Mouse (Mus musculus): ENCODE data around the gene Cox7a1.
"Not testable (repeated sequence)": the region's sequence is repeated elsewhere in the genome, so short reads cannot be mapped to it uniquely, and the experiment has no call there.

Gene Cox7a1

GRCm38 (mm10) chr7:30183879-30184289 is at the start of gene Cox7a1:
Gene Cox7a1, plus strand, starts transcription at chr7:30184144.
- peak; percentile 89 for DNase-seq (ENCODE audit: low spot score)

- DNase-seq (ENCODE audit: low spot score) = no peak
Measured at GRCm38 (mm10) chr7:30136826-30137225, 47.1 kb upstream of the Cox7a1 start.

- DNase-seq (ENCODE audit: low spot score) = no peak
Measured at GRCm38 (mm10) chr7:30143170-30143554, 40.8 kb upstream of the Cox7a1 start.

- DNase-seq (ENCODE audit: low spot score) = peak; percentile 90
Measured at GRCm38 (mm10) chr7:30143555-30144209, 40.3 kb upstream of the Cox7a1 start.

- no peak for DNase-seq (ENCODE audit: low spot score)
Measured at GRCm38 (mm10) chr7:30147011-30147410, 36.9 kb upstream of the Cox7a1 start.

GRCm38 (mm10) chr7:30154040-30154439 is 29.9 kb upstream of the Cox7a1 start:
- DNase-seq (ENCODE audit: low spot score) = no peak

- DNase-seq (ENCODE audit: low spot score) = no peak
Measured at GRCm38 (mm10) chr7:30155507-30155906, 28.4 kb upstream of the Cox7a1 start.

- DNase-seq (ENCODE audit: low spot score) = no peak
Measured at GRCm38 (mm10) chr7:30163113-30163512, 20.8 kb upstream of the Cox7a1 start.

GRCm38 (mm10) chr7:30164745-30165144 is 19.2 kb upstream of the Cox7a1 start:
- DNase-seq (ENCODE audit: low spot score) = no peak

GRCm38 (mm10) chr7:30168914-30169582 is 14.9 kb upstream of the Cox7a1 start:
- DNase-seq (ENCODE audit: low spot score) = no peak

GRCm38 (mm10) chr7:30169583-30170282 is 14.2 kb upstream of the Cox7a1 start, which contains the start of gene Zfp146:
Gene Zfp146, minus strand, starts transcription at chr7:30169750.
- peak; percentile 95 for DNase-seq (ENCODE audit: low spot score)

GRCm38 (mm10) chr7:30170283-30170951 is 13.5 kb upstream of the Cox7a1 start:
- DNase-seq (ENCODE audit: low spot score) = no peak

- DNase-seq (ENCODE audit: low spot score) = no peak
Measured at GRCm38 (mm10) chr7:30176474-30176873, 7.5 kb upstream of the Cox7a1 start.

GRCm38 (mm10) chr7:30178256-30178655 is 5.7 kb upstream of the Cox7a1 start:
- no peak for DNase-seq (ENCODE audit: low spot score)

- peak; percentile 88 for DNase-seq (ENCODE audit: low spot score)
Measured at GRCm38 (mm10) chr7:30181308-30181707, 2.6 kb upstream of the Cox7a1 start.

- not testable (repeated sequence) for DNase-seq (ENCODE audit: low spot score)
Measured at GRCm38 (mm10) chr7:30181929-30182328, 2.0 kb upstream of the Cox7a1 start.

GRCm38 (mm10) chr7:30183189-30183588 is 755 bp upstream of the Cox7a1 start:
- DNase-seq (ENCODE audit: low spot score) = not testable (repeated sequence)

GRCm38 (mm10) chr7:30184641-30185348 is 851 bp downstream of the Cox7a1 start:
- DNase-seq (ENCODE audit: low spot score) = no peak

- no peak for DNase-seq (ENCODE audit: low spot score)
Measured at GRCm38 (mm10) chr7:30188344-30189115, 4.6 kb downstream of the Cox7a1 start.

GRCm38 (mm10) chr7:30189116-30189491 is 5.2 kb downstream of the Cox7a1 start:
- no peak for DNase-seq (ENCODE audit: low spot score)

- no peak for DNase-seq (ENCODE audit: low spot score)
Measured at GRCm38 (mm10) chr7:30192088-30192487, 8.1 kb downstream of the Cox7a1 start.
